Mouse (Mus musculus): Measurements from ENCODE around the gene Akr1a1. TPM values are rescaled to one million over a fixed set of nuclear protein-coding genes. Genes with fewer than 3 reads are reported as not detected.

Gene Akr1a1
- polyA plus RNA-seq (2012; rRNA removed), result 495 and 544 TPM in 2 replicates

GRCm38 (mm10) chr4:116650924-116651796, at the start of gene Akr1a1:
Gene Akr1a1 (minus strand): TSS chr4:116651680.

DNA sequence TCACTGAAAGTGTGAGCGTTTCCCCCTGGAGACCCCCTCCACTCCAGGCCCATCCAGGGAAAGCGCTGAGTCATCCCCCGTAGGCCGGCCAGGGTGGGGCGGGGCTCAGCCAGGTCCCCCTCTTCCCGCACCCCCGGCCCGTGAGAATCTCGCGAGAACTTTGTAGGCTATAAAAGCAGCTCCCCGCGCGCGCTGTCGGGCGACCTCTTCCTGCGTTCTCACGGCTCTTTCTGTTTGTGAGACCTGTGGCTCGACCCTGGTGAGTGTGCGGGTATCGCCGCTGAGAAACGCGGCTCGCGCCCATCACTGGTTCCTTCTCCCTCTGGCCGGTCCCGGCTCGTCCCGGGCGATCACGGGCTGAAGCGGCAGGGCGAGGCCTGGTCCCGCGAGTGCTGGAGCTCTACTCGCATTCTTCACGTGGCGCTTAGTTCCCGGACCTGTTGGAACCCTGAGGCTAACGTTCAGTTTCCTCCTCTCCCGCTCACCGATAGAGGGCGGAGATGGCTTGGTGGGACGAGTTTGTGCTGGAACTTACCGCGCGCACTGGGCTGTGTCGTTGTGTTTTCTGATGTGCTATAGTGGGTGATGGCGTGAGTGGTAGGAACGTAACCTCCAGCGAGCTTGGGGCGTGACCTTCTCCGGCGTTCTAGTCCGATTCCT, 34.1 kb upstream of the Akr1a1 start, which contains the start of gene Prdx1:
TSS of gene Prdx1 (plus strand) at position 143 of the 660 bp plus-strand sequence.

GRCm38 (mm10) chr4:116627722-116628662, 23.5 kb downstream of the Akr1a1 start, which contains the start of gene Nasp:
Gene Nasp (minus strand): TSS chr4:116627941.

GRCm38 (mm10) chr4:116596379-116596778, 55.1 kb downstream of the Akr1a1 start, which contains the start of gene Ccdc17:
Gene Ccdc17 (plus strand): TSS chr4:116596654.

Other genes with a start within 250 kb of the Akr1a1 start
- 81.8 and 130 TPM in 2 replicates for gene Mast2, start 187.5 kb downstream of the Akr1a1 start, polyA plus RNA-seq (2012; rRNA removed)
- 1.1 and 1.7 TPM in 2 replicates for gene Ipp, start 144.1 kb downstream of the Akr1a1 start, polyA plus RNA-seq (2012; rRNA removed)
- 2.3 and 2.6 TPM in 2 replicates for gene Tmem69, start 95.7 kb downstream of the Akr1a1 start, polyA plus RNA-seq (2012; rRNA removed)
- 18.0 and 32.4 TPM in 2 replicates for gene Gpbp1l1, start 94.0 kb downstream of the Akr1a1 start, polyA plus RNA-seq (2012; rRNA removed)
- gene Ccdc17, start 55.0 kb downstream of the Akr1a1 start, polyA plus RNA-seq (2012; rRNA removed), result 46.2 and 60.7 TPM in 2 replicates
- gene Nasp, start 23.7 kb downstream of the Akr1a1 start, polyA plus RNA-seq (2012; rRNA removed), result 2.1 and 3.8 TPM in 2 replicates
- gene Prdx1, start 33.9 kb upstream of the Akr1a1 start, polyA plus RNA-seq (2012; rRNA removed), result 37.5 and 56.0 TPM in 2 replicates
- 7.6 and 10.1 TPM in 2 replicates for gene Mmachc, start 56.7 kb upstream of the Akr1a1 start, polyA plus RNA-seq (2012; rRNA removed)
- 32.7 and 45.1 TPM in 2 replicates for gene Ccdc163, start 56.8 kb upstream of the Akr1a1 start, polyA plus RNA-seq (2012; rRNA removed)
- 3.3 and 4.7 TPM in 2 replicates for gene Tesk2, start 69.3 kb upstream of the Akr1a1 start, polyA plus RNA-seq (2012; rRNA removed)
- 35.7 and 36.6 TPM in 2 replicates for gene Toe1, start 156.0 kb upstream of the Akr1a1 start, polyA plus RNA-seq (2012; rRNA removed)
- 9.3 and 12.4 TPM in 2 replicates for gene Mutyh, start 156.0 kb upstream of the Akr1a1 start, polyA plus RNA-seq (2012; rRNA removed)
- gene Hpdl, start 170.0 kb upstream of the Akr1a1 start, polyA plus RNA-seq (2012; rRNA removed), result 2.5 and 3.4 TPM in 2 replicates
- 2.9 and 4.0 TPM in 2 replicates for gene Zswim5, start 225.7 kb upstream of the Akr1a1 start, polyA plus RNA-seq (2012; rRNA removed)

All from ovary, adult 2 months (tissue).